Mouse (Mus musculus): ENCODE measurements around the gene Scn1b.

Gene Scn1b

GRCm38 (mm10) chr7:31149271-31149670 is 22.5 kb upstream of the Scn1b start:
- DNase-seq (ENCODE audit: low read depth) = no peak

DNA sequence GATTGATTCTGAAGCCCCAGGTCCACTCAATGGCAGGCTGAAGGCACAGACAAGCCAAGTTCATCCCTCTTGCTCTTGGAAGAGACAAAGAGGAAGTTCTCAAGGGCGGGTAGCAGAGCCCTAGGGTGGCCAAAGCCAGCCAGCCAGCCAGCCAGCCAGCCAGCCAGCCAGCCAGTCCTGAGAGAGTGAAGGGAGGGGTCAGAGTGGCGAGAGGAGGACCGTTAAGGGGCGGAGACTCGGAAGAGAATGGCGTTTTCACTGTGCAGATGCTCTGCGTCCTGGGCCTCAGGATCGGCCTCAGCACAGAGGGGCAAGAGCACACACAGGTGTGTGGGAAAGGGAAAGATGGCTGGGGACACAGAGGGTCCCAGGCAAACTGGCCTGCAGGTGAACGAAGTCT is 22.0 kb upstream of the Scn1b start:
- DNase-seq (ENCODE audit: low read depth) = peak; percentile 86

GRCm38 (mm10) chr7:31148086-31148485 is 21.3 kb upstream of the Scn1b start:
- DNase-seq (ENCODE audit: low read depth) = peak; percentile 52

DNA sequence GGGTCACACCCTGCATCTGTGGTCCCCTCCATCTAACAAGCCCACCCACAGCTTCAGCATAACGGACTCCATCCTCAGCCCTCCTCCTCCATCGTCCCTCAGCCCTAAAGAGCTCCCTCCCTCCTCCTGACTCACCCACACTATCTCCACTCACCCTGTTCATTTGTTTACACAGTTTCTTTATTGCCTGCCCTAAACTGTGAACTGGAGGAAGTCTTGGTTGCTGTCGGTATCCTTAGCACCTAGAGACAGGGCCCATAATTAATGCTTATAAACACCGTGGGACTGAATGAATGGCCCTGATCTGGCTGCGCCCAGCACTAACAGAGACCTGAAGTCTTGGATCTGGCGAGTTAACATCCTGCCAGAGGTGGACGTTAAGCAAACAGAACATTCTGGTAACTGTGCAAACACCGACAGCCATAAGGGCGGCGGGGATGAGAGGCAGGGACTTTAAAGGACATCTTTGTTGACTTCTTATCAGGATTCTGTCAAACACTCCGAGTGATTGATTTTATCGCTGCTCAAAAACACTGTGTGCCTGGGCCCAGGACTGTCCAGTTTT is 18.9 kb upstream of the Scn1b start:
- no peak for DNase-seq (ENCODE audit: low read depth)

DNA sequence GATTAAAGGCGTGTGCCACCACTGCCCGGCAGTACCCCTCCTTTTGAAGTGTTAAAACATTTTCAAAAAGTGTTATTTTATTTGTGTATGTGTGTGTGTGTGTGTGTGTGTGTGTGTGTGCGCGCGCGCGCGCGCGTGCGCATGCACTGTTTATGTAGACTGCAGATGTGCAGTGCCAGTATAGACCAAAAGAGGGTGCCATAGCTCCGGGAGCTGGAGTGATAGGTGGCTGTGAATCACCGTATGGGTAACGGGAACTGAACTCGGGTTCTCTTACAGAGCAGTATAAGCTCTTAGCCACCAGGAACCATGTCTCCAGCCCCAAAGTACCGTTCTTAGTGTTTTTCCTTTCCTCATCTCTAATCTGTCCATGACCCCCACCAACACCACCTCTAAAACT is 18.1 kb upstream of the Scn1b start:
- DNase-seq (ENCODE audit: low read depth) = peak; percentile 51

DNA sequence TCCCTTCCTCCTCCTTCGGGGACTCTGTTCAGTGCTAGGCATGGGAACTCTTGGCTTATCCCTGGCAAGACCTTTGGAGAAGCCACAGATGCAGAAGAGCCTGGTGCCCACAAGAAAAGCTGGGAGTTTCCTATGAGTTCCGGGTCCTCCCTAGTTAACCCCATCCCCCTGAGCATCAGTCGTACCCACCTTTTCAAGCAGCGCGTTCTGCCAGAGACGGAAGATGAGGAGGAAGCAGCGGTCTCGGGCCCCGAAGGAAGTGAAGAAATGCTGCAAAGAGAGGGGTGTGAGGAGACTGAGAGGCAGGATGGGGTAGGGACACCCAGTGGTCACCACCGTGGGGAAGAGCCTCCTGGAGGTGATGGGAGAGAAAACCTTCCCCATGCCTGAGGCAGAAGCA is 14.1 kb upstream of the Scn1b start:
- no peak for DNase-seq (ENCODE audit: low read depth)

- DNase-seq (ENCODE audit: low read depth) = no peak
Measured at GRCm38 (mm10) chr7:31140302-31140701, 13.5 kb upstream of the Scn1b start.

DNA sequence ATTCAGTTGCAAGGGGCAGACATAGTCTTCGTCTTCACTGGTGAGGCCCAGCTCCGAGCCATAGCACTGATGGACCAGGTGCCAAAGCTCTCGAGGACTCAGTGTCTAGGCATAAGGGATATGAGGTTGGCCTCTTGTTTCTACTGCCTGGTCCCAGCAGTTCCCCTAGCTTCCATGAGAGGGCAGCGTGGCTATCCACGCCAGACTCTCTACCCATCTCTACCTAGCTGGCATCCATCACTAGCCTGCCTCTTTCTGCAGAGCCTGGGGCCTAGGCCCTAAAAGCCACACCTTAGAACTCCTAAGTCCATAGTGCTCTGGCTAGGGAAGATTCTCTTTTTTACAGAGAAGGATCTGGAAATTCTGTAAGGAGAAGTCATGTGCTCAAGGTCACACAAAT is 13.0 kb upstream of the Scn1b start:
- DNase-seq (ENCODE audit: low read depth) = peak; percentile 65

DNA sequence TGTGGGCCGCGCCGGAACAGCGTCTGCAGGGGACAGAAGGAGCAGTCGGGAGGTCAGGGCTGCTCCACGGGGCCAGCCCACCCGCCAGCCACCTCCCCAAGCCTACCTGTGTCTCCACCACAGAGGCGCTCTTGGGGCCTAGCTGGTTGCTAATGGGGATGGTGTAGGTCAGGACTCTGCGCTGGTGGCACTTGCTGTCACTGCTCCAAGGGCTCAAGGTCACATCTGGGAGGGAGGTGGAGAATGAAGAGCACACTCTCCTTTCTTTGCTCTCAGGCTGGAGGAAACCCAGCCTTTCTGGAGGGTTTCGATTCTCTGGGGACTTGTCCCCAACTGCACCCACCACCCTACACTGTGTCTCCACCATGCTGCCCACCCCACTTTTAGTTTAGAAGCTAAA is 8.9 kb upstream of the Scn1b start:
- DNase-seq (ENCODE audit: low read depth) = no peak

DNA sequence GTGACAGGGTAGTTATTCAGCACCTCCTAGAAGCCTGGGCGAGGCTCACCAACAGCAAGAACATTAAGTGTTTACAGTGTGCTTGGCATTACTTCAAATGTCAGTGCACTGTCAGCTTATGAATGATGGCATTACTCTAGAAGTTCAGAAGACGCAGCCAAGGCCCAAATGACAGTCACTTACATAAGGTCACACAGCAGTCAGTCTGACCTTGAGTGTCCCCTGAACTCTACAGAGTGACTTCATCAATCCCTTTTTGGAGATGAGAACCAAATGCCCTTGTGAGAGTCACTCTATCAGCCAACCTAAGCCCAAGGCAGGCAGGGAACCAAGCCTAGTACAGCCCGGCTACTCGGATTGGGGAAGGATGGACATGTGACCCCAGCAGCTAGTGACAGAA is 5.1 kb upstream of the Scn1b start:
- no peak for DNase-seq (ENCODE audit: low read depth)

GRCm38 (mm10) chr7:31130841-31131240 is 4.0 kb upstream of the Scn1b start:
- DNase-seq (ENCODE audit: low read depth) = peak; percentile 83

DNA sequence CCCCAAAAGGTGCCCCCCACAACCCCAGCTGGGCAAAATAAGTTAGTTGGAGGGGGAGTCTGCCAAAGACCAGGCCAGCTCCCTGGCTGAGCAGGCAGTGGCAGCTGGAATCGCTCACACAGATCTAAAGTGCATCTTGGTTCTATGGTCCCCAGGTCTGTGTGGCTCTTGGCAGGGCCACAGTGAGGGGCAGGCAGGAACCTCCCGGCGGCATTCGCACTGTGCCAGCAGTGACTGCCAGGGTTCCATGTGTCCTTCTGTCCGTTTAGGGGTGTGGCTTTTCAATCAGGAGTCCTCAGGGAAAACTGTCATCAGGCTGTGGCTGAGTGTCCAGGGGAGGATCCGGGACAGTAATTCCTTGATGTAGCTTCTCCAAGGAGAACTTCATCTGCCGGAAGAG is 3.4 kb upstream of the Scn1b start:
- no peak for DNase-seq (ENCODE audit: low read depth)

DNA sequence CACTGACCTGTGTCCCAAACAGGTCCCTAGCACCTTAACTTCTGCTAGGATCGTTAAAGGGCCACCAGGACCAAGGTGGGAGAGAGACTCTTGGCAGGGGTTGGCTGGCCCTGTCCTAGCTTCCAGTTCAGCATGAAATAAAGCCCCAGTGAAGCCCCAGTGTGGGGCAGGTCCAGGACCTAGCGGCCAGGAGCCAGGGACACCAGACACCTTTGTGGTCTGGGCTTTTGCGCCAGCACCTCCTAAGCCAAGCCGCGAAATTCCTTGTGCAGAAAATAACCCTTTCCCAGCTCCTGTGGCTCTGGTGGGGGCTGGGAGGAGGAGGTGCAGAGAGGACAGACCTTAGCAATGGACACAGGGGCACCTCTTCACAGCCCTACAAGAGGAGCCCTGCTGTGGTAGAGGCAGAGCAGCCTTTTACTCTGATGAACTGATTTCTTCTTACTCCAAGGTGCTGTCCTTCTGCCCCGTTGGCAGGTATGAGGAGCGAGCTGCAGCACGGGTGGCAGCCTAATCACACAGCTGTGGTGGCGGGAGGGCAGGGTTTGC is 1.4 kb upstream of the Scn1b start:
- DNase-seq (ENCODE audit: low read depth) = no peak

- no peak for DNase-seq (ENCODE audit: low read depth)
Measured at GRCm38 (mm10) chr7:31126211-31126751, 522 bp downstream of the Scn1b start.

- no peak for DNase-seq (ENCODE audit: low read depth)
Measured at GRCm38 (mm10) chr7:31125116-31125515, 1.7 kb downstream of the Scn1b start.

DNA sequence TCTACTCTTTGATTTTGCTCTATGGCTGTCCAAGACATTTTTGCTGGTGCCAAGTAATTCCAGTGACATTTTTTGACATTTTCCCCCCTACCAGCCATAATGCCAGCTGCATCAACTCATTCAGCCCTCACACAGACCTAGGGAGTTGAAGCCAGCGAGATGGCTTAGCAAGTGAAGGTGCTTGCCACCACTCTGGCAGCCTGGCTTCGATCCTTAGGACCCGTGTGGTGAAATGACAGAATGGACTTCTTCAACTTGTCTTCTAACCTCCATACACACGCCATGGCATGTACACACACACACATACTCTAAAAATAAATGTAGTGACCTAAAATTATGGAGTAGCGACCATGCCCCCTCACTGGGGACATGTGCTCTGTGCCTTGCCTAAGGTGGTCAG is 2.4 kb downstream of the Scn1b start:
- DNase-seq (ENCODE audit: low read depth) = no peak

DNA sequence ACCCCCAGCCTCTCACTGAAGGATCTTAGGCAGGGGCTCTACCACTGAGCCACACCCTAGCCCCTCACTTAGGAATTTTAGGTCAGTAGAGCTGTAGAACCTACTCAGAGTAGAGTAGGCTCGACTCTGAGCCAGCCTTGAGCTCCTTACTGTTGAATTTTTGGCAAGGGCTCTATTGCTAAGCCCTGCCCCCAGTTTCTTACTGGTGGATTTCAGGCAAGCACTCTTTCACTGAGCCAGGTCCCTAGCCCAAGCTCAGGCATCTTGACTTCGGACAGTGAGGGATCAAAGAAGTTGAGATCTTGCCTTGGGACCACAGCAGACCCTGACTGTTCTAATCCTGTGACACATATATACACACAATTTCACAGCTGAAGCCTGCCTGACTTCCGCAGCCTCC is 3.1 kb downstream of the Scn1b start:
- DNase-seq (ENCODE audit: low read depth) = no peak

GRCm38 (mm10) chr7:31122641-31123631 is 3.9 kb downstream of the Scn1b start:
- no peak for DNase-seq (ENCODE audit: low read depth)

- no peak for DNase-seq (ENCODE audit: low read depth)
Measured at GRCm38 (mm10) chr7:31119556-31119955, 7.2 kb downstream of the Scn1b start.

- no peak for DNase-seq (ENCODE audit: low read depth)
Measured at GRCm38 (mm10) chr7:31118486-31118885, 8.3 kb downstream of the Scn1b start.

DNA sequence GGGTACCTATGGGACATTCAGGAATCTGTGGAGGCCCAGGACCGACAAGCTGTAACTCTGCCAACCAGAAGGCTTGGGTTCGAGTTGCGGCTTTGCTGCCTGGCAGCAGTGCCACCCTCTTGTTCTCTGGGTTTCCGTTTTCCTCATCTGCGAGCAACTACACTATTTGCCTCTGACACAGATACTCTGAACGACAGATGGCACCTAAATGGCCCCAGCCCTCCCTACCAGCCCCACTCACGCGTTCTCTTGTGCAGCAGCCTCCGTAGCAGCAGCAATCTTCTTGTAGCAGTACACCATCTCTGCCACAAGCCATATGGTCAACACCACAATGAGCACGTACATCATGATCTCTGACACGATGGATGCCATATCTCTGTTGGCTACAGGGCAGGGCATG is 9.3 kb downstream of the Scn1b start:
- DNase-seq (ENCODE audit: low read depth) = no peak

DNA sequence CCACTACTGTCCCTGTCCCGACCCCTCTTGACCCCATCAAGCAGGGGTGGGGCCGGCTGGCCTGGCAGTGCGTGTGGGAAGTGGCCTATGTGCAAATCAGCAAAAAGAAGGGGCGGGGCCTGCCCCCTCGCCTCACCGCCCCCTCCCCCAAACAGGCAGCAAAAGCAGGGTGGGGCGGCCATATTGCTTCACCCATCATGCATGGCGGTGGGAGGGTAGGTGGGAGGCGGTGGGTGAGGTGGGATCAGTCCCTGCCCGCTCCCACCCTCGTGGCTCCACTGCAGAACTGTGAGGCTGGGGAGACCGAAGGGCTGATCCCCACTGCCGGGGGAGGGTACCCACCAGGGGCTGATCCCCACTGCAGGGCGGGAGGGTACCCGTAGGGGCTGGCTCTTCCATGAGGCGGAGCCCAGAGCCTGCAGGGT is 10.1 kb downstream of the Scn1b start:
- no peak for DNase-seq (ENCODE audit: low read depth)

DNA sequence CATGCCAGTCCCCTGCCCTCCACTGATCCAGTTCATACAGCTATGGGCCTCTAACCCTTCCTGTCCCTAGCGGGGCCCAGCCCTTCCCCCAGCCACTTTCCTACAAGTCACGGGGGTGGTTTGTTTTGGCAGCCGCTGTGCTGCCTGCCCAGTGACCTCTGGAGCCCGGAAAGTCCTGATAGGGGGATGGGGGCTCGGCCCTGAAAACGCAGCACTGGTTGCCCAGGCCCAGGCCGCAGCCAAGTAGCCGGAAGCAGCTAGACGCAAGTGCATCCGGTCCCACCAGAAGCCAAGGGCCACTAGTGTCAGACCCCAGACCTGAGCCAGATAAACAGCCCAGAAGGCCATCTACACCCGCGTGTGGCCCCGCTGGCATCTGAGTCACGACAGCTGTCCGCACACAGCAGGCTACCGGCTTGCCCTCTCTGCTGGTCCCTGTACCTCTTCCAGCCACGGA is 11.2 kb downstream of the Scn1b start:
- DNase-seq (ENCODE audit: low read depth) = peak; percentile 96
